Mouse (Mus musculus): Measurements from ENCODE around the gene Bdh1. TPM values are rescaled to one million over a fixed set of nuclear protein-coding genes. Genes with fewer than 3 reads are reported as not detected.
"Not testable (repeated sequence)": the region's sequence is repeated elsewhere in the genome, so short reads cannot be mapped to it uniquely, and the experiment has no call there.

Bdh1 gene
- polyA plus RNA-seq (2016; fragmentation: Nextera tagmentation; extraction: Ambion mirVana): 12.5 and 15.6 TPM in 2 replicates

- no peak within 1 kb of the TSS for H3K27ac ChIP-seq (ENCODE audit: poor library complexity, severe bottlenecking)
- H3K9ac ChIP-seq: no peak within 1 kb of the TSS
- H3K36me3 ChIP-seq: no peaks in the 10 kb centered on the region
- no peak within 1 kb of the TSS for H3K4me2 ChIP-seq
- 67% methylated on average over 9 of the region's 9 CpGs for WGBS
- H3K9me3 ChIP-seq (replicated peaks): no peaks in the 10 kb centered on the region
- H3K4me1 ChIP-seq (replicated peaks): no peaks in the 10 kb centered on the region
- H3K4me3 ChIP-seq: no peak within 1 kb of the TSS
- H3K27me3 ChIP-seq (replicated peaks): peaks cover 10% of the 10 kb centered on the region
- no peak for ATAC-seq (ENCODE audit: insufficient number of reproducible peaks, low FRiP score)
Measured at GRCm38 (mm10) chr16:31422000-31422399, at the start of gene Bdh1. Gene Bdh1 (plus strand): TSS chr16:31422280.

- not testable (repeated sequence) for ATAC-seq (ENCODE audit: insufficient number of reproducible peaks, low FRiP score); H3K27me3 ChIP-seq (replicated peaks)
- 79% methylated on average over 3 of the region's 3 CpGs for WGBS
Measured at GRCm38 (mm10) chr16:31372316-31372715, 49.8 kb upstream of the Bdh1 start.

GRCm38 (mm10) chr16:31375877-31376582 is 46.0 kb upstream of the Bdh1 start:
- H3K27me3 ChIP-seq (replicated peaks); H3K4me3 ChIP-seq; H3K4me1 ChIP-seq (replicated peaks); H3K9me3 ChIP-seq (replicated peaks); H3K4me2 ChIP-seq; H3K36me3 ChIP-seq; ATAC-seq (ENCODE audit: insufficient number of reproducible peaks, low FRiP score); H3K27ac ChIP-seq (ENCODE audit: poor library complexity, severe bottlenecking); H3K9ac ChIP-seq: not testable (repeated sequence)
- WGBS: 79% methylated on average over 4 of the region's 4 CpGs

More at GRCm38 (mm10) chr16:31372316-31372715, 49.8 kb upstream of the Bdh1 start:
- not testable (repeated sequence) for H3K4me3 ChIP-seq; H3K4me1 ChIP-seq (replicated peaks); H3K4me2 ChIP-seq; H3K9me3 ChIP-seq (replicated peaks); H3K27ac ChIP-seq (ENCODE audit: poor library complexity, severe bottlenecking); H3K9ac ChIP-seq; H3K36me3 ChIP-seq

- H3K36me3 ChIP-seq; H3K27ac ChIP-seq (ENCODE audit: poor library complexity, severe bottlenecking); H3K27me3 ChIP-seq (replicated peaks); ATAC-seq (ENCODE audit: insufficient number of reproducible peaks, low FRiP score); H3K9me3 ChIP-seq (replicated peaks); H3K9ac ChIP-seq; H3K4me2 ChIP-seq; H3K4me1 ChIP-seq (replicated peaks); H3K4me3 ChIP-seq: not testable (repeated sequence)
- WGBS: 88% methylated on average over 3 of the region's 3 CpGs
Measured at GRCm38 (mm10) chr16:31388269-31388668, 33.8 kb upstream of the Bdh1 start.

GRCm38 (mm10) chr16:31399231-31399630 is 22.8 kb upstream of the Bdh1 start:
- H3K4me2 ChIP-seq: no peak overlapping the region
- no peaks in the 10 kb centered on the region for H3K27me3 ChIP-seq (replicated peaks)
- ATAC-seq (ENCODE audit: insufficient number of reproducible peaks, low FRiP score): no peak
- H3K36me3 ChIP-seq: no peaks in the 10 kb centered on the region
- H3K4me1 ChIP-seq (replicated peaks): no peaks in the 10 kb centered on the region
- no peak overlapping the region for H3K27ac ChIP-seq (ENCODE audit: poor library complexity, severe bottlenecking)
- H3K4me3 ChIP-seq: no peak overlapping the region
- no peak overlapping the region for H3K9ac ChIP-seq
- 75% methylated on average over 2 of the region's 2 CpGs for WGBS
- peaks cover 7% of the 10 kb centered on the region; the same call in 1 of the 2 replicates for H3K9me3 ChIP-seq (replicated peaks)

- Histone ChIP-seq H3K9ac (no peak overlapping the region), H3K4me3 (no peak overlapping the region), H3K36me3 (no peaks in the 10 kb centered on the region), H3K4me2 (no peak overlapping the region), H3K9me3 (replicated peaks) (peaks cover 7% of the 10 kb centered on the region; the same call in 1 of the 2 replicates), H3K4me1 (replicated peaks) (no peaks in the 10 kb centered on the region), H3K27ac (ENCODE audit: poor library complexity, severe bottlenecking) (no peak overlapping the region), H3K27me3 (replicated peaks) (no peaks in the 10 kb centered on the region)
- no peak for ATAC-seq (ENCODE audit: insufficient number of reproducible peaks, low FRiP score)
- 83% methylated on average over 11 of the region's 11 CpGs for WGBS
Measured at GRCm38 (mm10) chr16:31400908-31401692, 21.0 kb upstream of the Bdh1 start.

GRCm38 (mm10) chr16:31402096-31402495 is 20.0 kb upstream of the Bdh1 start:
- WGBS: 41% methylated on average over 8 of the region's 8 CpGs
- no peak overlapping the region for H3K27ac ChIP-seq (ENCODE audit: poor library complexity, severe bottlenecking)
- H3K4me3 ChIP-seq: no peak overlapping the region
- H3K27me3 ChIP-seq (replicated peaks): no peaks in the 10 kb centered on the region
- no peak overlapping the region for H3K9ac ChIP-seq
- H3K36me3 ChIP-seq: no peaks in the 10 kb centered on the region
- no peak for ATAC-seq (ENCODE audit: insufficient number of reproducible peaks, low FRiP score)
- H3K4me1 ChIP-seq (replicated peaks): no peaks in the 10 kb centered on the region
- H3K4me2 ChIP-seq: no peak overlapping the region
- peaks cover 3% of the 10 kb centered on the region; the same call in 1 of the 2 replicates for H3K9me3 ChIP-seq (replicated peaks)

GRCm38 (mm10) chr16:31403971-31404370 is 18.1 kb upstream of the Bdh1 start:
- H3K27ac ChIP-seq (ENCODE audit: poor library complexity, severe bottlenecking): no peak overlapping the region
- no peaks in the 10 kb centered on the region for H3K36me3 ChIP-seq
- 74% methylated on average over 4 of the region's 4 CpGs for WGBS
- no peak overlapping the region for H3K4me2 ChIP-seq
- H3K9me3 ChIP-seq (replicated peaks): no peaks in the 10 kb centered on the region
- H3K9ac ChIP-seq: no peak overlapping the region
- ATAC-seq (ENCODE audit: insufficient number of reproducible peaks, low FRiP score): no peak
- H3K27me3 ChIP-seq (replicated peaks): no peaks in the 10 kb centered on the region
- no peaks in the 10 kb centered on the region for H3K4me1 ChIP-seq (replicated peaks)
- H3K4me3 ChIP-seq: no peak overlapping the region

- Histone ChIP-seq H3K36me3 (no peaks in the 10 kb centered on the region), H3K9me3 (replicated peaks) (no peaks in the 10 kb centered on the region), H3K27ac (ENCODE audit: poor library complexity, severe bottlenecking) (no peak overlapping the region), H3K9ac (no peak overlapping the region), H3K4me2 (no peak overlapping the region), H3K4me3 (no peak overlapping the region), H3K4me1 (replicated peaks) (no peaks in the 10 kb centered on the region), H3K27me3 (replicated peaks) (no peaks in the 10 kb centered on the region)
- WGBS: 72% methylated on average over 1 of the region's 1 CpGs
- no peak for ATAC-seq (ENCODE audit: insufficient number of reproducible peaks, low FRiP score)
Measured at GRCm38 (mm10) chr16:31405040-31405439, 17.0 kb upstream of the Bdh1 start.

- H3K36me3 ChIP-seq: no peaks in the 10 kb centered on the region
- H3K9ac ChIP-seq: no peak overlapping the region
- ATAC-seq (ENCODE audit: insufficient number of reproducible peaks, low FRiP score): no peak
- H3K27me3 ChIP-seq (replicated peaks): no peaks in the 10 kb centered on the region
- 70% methylated on average over 3 of the region's 3 CpGs for WGBS
- H3K9me3 ChIP-seq (replicated peaks): no peaks in the 10 kb centered on the region
- H3K4me2 ChIP-seq: no peak overlapping the region
- no peak overlapping the region for H3K4me3 ChIP-seq
- H3K4me1 ChIP-seq (replicated peaks): no peaks in the 10 kb centered on the region
- H3K27ac ChIP-seq (ENCODE audit: poor library complexity, severe bottlenecking): no peak overlapping the region
Measured at GRCm38 (mm10) chr16:31407872-31408271, 14.2 kb upstream of the Bdh1 start.

GRCm38 (mm10) chr16:31410969-31411368 is 11.1 kb upstream of the Bdh1 start:
- no peaks in the 10 kb centered on the region for H3K9me3 ChIP-seq (replicated peaks)
- no peak overlapping the region for H3K4me3 ChIP-seq
- H3K27me3 ChIP-seq (replicated peaks): no peaks in the 10 kb centered on the region
- H3K36me3 ChIP-seq: no peaks in the 10 kb centered on the region
- no peak overlapping the region for H3K9ac ChIP-seq
- no peak for ATAC-seq (ENCODE audit: insufficient number of reproducible peaks, low FRiP score)
- H3K27ac ChIP-seq (ENCODE audit: poor library complexity, severe bottlenecking): no peak overlapping the region
- H3K4me1 ChIP-seq (replicated peaks): no peaks in the 10 kb centered on the region
- 70% methylated on average over 4 of the region's 4 CpGs for WGBS
- H3K4me2 ChIP-seq: no peak overlapping the region
